Mouse (Mus musculus) cerebellum, adult 2 months (tissue): ENCODE data around the gene Cbx6. TPM values are rescaled to one million over a fixed set of nuclear protein-coding genes. Genes with fewer than 3 reads are reported as not detected.

Experiments
- DNase-seq, 2 experiments: peaks; one replicate each; pipeline ENCODE4 v3.0.0; 2021
- H3K27ac ChIP-seq: fragments of 200-500 bp; 2 replicates; pipeline ENCODE4 v1.5.1; 2012; ENCODE audit warnings: low read length, control low read depth, inconsistent platforms; ENCODE audit not compliant: insufficient read depth
- H3K27me3 ChIP-seq: fragments of 200-500 bp; 2 replicates; pipeline ENCODE4 v1.6.1; 2012; ENCODE audit warnings: inconsistent platforms, mild to moderate bottlenecking, low read length, moderate library complexity; ENCODE audit not compliant: control insufficient read depth, insufficient read depth
- H3K4me1 ChIP-seq: fragments of 200-500 bp; 2 replicates; pipeline ENCODE4 v1.6.1; 2011; ENCODE audit warnings: low read length; ENCODE audit not compliant: control insufficient read depth, insufficient read depth
- H3K4me3 ChIP-seq: fragments of 200-500 bp; replicated peaks from 2 replicates; pipeline ENCODE3; 2011; ENCODE audit warnings: mild to moderate bottlenecking, low read depth, low read length, control low read depth; ENCODE audit not compliant: insufficient read depth
- CTCF ChIP-seq: fragments of 200-500 bp; IDR thresholded peaks from 2 replicates; pipeline ENCODE4 v1.5.1; 2011; ENCODE audit warnings: low read depth, mild to moderate bottlenecking, control low read depth, low read length, moderate library complexity, borderline replicate concordance; ENCODE audit not compliant: insufficient read depth
- POLR2A ChIP-seq: fragments of 200-500 bp; IDR thresholded peaks from 2 replicates; pipeline ENCODE4 v1.6.1; 2011; ENCODE audit warnings: low read length, control low read depth, borderline replicate concordance; ENCODE audit not compliant: insufficient read depth
- WGBS: fragments of 180-500 bp; shearing (Covaris S2); methylation state at CpG from one replicate; pipeline ENCODE4 v1.1.7; 2018; 5-methylcytosine and 5-hydroxymethylcytosine counted together
- polyA plus RNA-seq: library from polyadenylated mRNA; depleted of rRNA; stranded (reverse); fragments of >200 nt; gene quantifications from 2 replicates; pipeline ENCODE4 v1.2.3, GENCODE M21; 2012

Cbx6 gene
- polyA plus RNA-seq, 1 experiment: 183 TPM

DNA sequence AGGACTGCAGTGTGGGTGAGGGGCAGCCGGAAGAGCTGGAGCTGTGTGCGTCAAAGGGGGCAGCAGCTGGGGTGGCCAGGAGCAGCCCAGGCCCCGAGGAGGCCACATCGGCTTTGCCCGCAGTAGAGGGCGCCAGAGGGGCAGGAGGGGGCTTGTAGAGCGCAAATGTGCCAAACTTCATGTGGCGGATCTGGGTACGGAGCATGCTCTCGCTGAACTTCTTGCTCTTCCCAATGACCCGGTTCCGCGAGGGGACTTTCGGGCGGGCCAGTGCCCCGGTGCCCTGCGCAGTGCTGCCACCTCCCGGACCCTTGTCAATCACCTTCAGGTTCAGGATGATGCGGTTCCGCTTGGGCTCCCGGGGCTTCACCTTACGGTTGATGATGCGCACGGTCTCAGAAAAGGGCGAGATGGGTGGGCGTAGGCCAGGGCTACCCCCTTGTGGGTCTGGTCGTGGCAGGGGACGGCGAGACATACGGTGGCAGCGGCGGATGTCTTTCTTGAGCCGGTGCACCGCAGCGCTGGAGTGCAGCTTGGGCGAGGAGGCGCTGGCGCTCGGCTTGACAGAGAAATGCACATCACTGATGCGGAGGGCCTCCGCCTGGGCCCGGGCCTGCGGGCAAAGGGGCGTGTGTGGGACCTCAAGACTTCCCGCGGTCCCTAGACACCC lies 6.0 kb downstream of the Cbx6 start:
- Histone ChIP-seq H3K27me3 (no peaks in the 10 kb centered on the region), H3K4me1 (peaks cover 57% of the 10 kb centered on the region), H3K27ac (peak overlapping the region; percentile 60; the same call in 1 of the 2 replicates), H3K4me3 (peak overlapping the region; percentile 12)
- peak; percentile 73 to 82 for DNase-seq
- TF ChIP-seq POLR2A (no peak), CTCF (peak; percentile 44; the same call in 1 of the 2 replicates)
- WGBS: 35% methylated on average over 46 of the region's 46 CpGs

DNA sequence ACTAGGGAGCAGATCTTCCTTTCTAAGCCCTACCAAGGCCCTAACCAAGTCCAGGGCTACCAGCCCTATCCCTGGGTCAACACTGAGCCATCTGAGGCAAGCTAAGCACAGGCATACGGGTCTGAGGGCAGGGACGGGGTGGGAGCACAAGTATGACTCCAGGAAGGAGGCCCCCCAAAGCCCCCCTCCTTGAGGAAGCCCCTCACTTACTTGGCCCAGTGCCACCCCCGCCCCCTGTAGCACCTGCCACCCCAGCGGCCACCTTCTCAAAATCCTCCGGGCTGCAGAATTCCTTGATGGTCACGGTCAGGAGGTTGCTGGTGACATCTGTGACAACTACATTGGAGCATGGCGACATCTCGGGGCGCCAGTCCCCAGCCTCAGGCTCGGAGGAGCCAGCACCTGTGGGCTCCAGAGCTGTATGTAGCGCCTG lies 6.7 kb downstream of the Cbx6 start:
- no peaks in the 10 kb centered on the region for H3K27me3 ChIP-seq
- peaks cover 64% of the 10 kb centered on the region for H3K4me1 ChIP-seq
- H3K27ac ChIP-seq: peak overlapping the region; percentile 60
- peak in 1 of 2 experiments; percentile 56 for DNase-seq
- TF ChIP-seq POLR2A (no peak), CTCF (no peak)
- WGBS: 30% methylated on average over 11 of the region's 11 CpGs
- H3K4me3 ChIP-seq: peak overlapping the region; percentile 35

DNA sequence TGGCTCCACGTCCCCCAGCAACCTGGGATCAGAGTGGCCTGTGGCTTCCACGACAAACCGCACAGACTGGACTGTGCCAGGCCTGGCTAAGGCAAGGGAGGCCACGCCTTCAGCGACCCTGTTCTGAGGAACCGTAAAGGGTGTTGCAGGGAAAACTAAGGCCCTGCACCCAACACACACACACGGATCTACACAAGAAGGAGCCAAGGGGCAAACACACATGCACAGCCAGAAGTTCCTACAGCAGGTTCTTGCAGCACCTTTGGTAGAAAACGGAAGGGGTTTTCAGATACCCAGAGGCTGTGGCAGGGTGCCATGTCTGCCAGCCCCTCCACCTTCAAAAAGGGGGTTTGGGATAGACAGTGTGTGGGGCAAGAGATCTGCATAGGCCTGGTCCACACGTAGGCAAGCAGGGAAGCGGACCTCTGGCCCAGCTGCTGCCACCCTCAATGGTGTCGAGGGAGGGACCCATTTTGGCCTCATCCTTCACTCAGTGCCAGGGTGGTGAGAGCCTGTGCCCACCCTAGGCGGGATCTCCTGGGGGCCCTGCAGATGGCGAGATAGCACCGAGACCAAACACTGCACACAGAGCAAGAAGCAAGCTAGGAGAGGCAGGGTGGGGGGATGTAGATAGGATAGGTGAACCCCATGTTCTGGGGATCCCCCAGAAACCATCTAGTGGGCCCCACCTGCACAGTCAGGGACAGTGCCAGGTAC lies 7.3 kb downstream of the Cbx6 start:
- DNase-seq: peak in 1 of 2 experiments; percentile 56
- Histone ChIP-seq H3K4me1 (peaks cover 69% of the 10 kb centered on the region), H3K27me3 (no peaks in the 10 kb centered on the region), H3K4me3 (peak overlapping the region; percentile 35), H3K27ac (peak overlapping the region; percentile 41; the same call in 1 of the 2 replicates)
- WGBS: 32% methylated on average over 14 of the region's 14 CpGs
- TF ChIP-seq CTCF (no peak), POLR2A (no peak)

DNA sequence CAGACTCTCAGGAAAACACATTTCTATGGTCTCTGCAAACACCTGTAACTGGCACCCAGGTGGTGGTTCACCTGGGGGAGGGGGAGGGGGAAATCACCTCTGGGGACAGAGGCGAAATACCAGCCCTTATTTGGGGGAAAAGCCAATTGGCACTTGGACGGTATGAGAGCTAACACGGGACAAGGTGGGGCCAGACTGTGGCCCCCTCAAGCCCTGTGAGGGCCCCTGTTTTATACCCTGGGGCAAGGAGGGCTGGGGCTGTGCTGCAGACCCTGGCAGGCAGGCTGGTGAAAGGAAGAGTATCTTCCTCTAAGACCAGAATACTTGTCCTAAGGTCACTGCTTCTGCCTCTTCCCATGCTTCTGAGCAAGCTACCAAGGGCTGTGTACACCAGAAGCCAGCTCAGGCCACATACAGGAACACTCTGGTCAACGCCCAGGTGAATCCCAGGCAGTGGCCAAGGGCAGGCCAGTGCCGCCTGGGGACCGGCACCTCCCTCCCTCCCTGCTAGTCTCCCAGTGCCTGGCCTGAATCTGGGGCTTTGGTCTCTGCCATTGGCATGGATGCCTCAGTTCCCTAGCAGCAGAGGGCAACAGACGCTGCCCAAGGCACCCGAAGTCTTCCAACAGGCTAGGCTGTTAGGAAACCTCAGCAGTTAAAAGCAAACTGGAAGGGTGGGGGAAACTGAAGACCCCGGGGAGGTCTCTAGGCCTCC lies 8.1 kb downstream of the Cbx6 start:
- WGBS: 34% methylated on average over 9 of the region's 9 CpGs
- Histone ChIP-seq H3K27ac (peak overlapping the region; percentile 41; the same call in 1 of the 2 replicates), H3K4me1 (peaks cover 67% of the 10 kb centered on the region), H3K27me3 (no peaks in the 10 kb centered on the region), H3K4me3 (no peak overlapping the region)
- TF ChIP-seq POLR2A: no peak
- no peak for TF ChIP-seq CTCF
- no peak for DNase-seq

DNA sequence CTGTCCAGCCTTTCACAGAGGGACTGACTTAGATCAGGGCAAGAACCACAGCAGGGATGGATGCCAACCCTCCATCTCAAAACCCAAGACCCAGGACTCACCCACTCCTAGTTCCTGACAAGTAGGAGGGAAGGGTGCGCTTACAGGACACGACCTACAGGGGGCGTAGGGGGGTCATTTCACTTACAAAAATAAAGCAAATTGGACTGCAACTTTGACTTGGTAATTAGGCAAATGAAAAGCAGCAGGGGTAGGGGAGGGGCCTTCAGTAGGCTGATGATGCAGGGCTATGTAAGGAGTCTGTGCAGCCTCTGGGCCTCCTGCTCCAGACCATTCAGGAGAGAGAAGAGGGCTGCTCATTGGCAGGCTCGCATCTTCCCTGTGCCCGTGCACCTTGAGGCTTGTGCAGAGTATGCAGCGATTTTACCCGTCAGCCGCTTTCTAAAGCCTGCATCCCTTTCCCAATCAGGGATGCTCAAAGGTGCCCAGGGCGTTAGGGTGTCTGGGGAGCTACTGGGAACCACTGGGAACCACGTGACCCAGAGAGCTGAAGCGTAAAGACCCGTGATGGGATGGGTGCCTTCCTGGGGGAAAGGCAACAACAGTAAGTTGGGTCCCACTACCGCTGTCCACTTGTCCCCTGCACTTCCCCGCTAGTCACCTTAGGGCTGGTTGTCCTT lies 9.2 kb downstream of the Cbx6 start:
- H3K27me3 ChIP-seq: no peaks in the 10 kb centered on the region
- no peak for TF ChIP-seq POLR2A
- TF ChIP-seq CTCF: peak; percentile 56; the same call in 1 of the 2 replicates
- WGBS: 52% methylated on average over 14 of the region's 14 CpGs
- H3K4me3 ChIP-seq: no peak overlapping the region
- peaks cover 64% of the 10 kb centered on the region for H3K4me1 ChIP-seq
- no peak overlapping the region for H3K27ac ChIP-seq
- DNase-seq: no peak

DNA sequence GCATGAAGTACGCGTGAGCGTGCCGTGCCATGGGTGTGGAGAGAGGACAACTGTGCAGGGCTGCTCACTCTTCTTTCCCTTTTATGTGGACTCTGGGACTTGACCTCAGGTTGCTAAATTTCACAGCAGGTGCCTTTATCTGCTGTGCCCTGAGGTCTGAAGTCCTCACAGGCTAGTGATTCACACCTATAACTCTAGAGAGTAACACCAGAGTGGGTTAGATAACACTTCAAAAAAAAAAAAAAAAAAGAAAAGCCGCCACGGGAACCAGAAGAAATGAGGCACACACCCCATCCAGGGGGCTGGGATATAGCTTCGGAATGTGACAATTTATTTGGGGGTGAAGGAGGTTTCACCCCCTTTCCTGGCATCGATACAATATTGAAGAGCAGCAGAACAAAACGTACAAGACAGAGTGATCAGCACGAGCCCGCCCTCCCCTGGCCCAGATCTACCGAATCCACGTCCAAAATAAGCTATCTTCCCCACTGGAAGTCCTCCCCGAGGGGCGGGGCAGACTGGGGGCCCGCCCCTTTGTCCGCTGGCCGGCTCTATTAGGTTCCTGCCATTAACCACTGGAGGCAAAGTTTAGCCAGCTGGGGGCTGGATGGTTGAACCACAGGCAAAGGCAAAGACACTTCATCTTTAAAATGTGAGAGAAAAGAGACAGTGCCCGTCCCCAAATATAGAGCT lies 10.8 kb downstream of the Cbx6 start:
- DNase-seq: no peak
- Histone ChIP-seq H3K4me1 (peaks cover 52% of the 10 kb centered on the region), H3K27ac (no peak overlapping the region), H3K4me3 (no peak overlapping the region), H3K27me3 (no peaks in the 10 kb centered on the region)
- no peak for TF ChIP-seq CTCF
- 53% methylated on average over 19 of the region's 19 CpGs for WGBS

DNA sequence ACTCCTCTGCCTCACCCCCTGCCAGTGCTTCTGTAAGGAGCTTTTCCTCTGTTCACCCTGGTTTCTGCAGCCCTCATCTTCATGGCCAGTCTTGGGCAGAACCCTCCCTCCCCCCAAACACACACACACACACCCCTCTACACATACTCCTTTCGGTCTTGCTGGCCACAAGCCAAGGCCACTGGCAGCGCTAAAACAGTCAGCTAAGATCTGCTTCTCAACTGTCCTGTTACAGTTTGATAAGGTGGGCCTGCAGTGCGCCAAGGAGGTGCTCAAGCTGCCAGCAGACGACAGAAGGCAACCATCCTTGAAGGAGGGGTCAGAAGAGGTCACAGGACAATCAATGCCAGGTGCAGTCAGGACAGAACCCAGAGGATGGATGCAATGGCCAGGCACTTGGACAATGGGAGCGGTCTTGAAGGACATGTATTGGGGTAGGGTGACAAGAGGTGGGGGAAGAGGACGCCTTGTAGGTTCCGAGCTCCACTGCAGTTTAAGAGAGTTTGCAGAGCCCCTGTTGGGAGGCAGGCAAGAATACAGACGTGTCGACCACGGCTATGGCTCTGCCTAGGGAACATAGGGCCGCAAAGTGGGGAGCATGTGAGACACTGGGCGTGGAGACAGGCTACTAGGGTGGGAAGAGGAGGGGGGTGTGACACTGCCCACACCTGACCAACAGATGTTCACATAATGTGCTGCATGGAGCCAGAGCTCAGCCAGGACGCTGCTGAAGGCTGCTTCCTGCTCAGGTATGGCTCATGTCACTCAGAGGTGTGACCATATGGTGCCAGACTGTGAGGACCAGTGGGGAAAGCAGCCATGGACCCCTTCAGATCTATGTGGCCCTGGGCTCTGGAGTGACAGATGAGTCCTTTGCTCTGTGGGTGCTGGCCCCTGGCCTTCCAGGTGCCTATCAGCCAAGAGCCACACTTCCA lies 12.0 kb downstream of the Cbx6 start:
- Histone ChIP-seq H3K4me3 (no peak overlapping the region), H3K4me1 (peaks cover 41% of the 10 kb centered on the region), H3K27me3 (no peaks in the 10 kb centered on the region), H3K27ac (no peak overlapping the region)
- TF ChIP-seq POLR2A (0 out of 2 replicates have a peak, but pooled peaks have one; percentile 7), CTCF (no peak)
- DNase-seq: no peak
- WGBS: 24% methylated on average over 13 of the region's 13 CpGs
